In genomic region chr14:48169970-48170369, GRCm38 (mm10) we compare ENCODE assay signal across 9 mouse cellular contexts. TPM values are rescaled to one million over a fixed set of nuclear protein-coding genes. Genes with fewer than 3 reads are reported as not detected.
DNase-seq lines count a peak whose midpoint lies in the region; ATAC-seq and TF ChIP-seq lines count a peak whose summit lies in the region.
"Had no signal": no experiment of that assay in that cellular context is flagged by ENCODE, and none has a peak within 500 bp of the region (broad histone marks: within the 10 kb centered on the region; RNA-seq: fewer than 3 reads in every experiment).

No protein-coding gene starts in this region.

- no peak for ATAC-seq in kidney, embryonic 16.5 days (ENCODE audit: low FRiP score, low TSS enrichment)
- no peak for ATAC-seq in embryonic facial prominence, embryonic 14.5 days (ENCODE audit: low read depth)

- H3K9ac ChIP-seq in kidney, embryonic 16.5 days (replicated peaks; ENCODE audit: low read length) = no peak overlapping the region
- H3K9ac ChIP-seq in ES-Bruce4 (ENCODE audit: low read depth, poor library complexity, severe bottlenecking) = no peak overlapping the region
- H3K9ac ChIP-seq in embryonic facial prominence, embryonic 14.5 days (ENCODE audit: low read depth, low read length) = no peak overlapping the region
- H3K9ac ChIP-seq: embryonic facial prominence, embryonic 12.5 days; liver, embryonic 13.5 days had no signal

- TF ChIP-seq EP300 in ES-Bruce4 (IDR thresholded peaks at IDR 0.05; ENCODE audit: insufficient read depth, low read depth, low read length) = no peak

- H3K9me3 ChIP-seq in kidney, embryonic 16.5 days (ENCODE audit: low read length) = no peaks in the 10 kb centered on the region
- H3K9me3 ChIP-seq in ES-Bruce4 (replicated peaks; ENCODE audit: control insufficient read depth, insufficient read depth, low read length, poor library complexity, severe bottlenecking) = no peaks in the 10 kb centered on the region
- no peaks in the 10 kb centered on the region for H3K9me3 ChIP-seq in embryonic facial prominence, embryonic 14.5 days (ENCODE audit: control insufficient read depth, low read length)
- H3K9me3 ChIP-seq: embryonic facial prominence, embryonic 12.5 days; liver, embryonic 13.5 days had no signal

- H3K36me3 ChIP-seq in kidney, embryonic 16.5 days (ENCODE audit: insufficient read depth, low read length) = no peaks in the 10 kb centered on the region
- no peaks in the 10 kb centered on the region for H3K36me3 ChIP-seq in ES-Bruce4 (ENCODE audit: control insufficient read depth, insufficient read depth, low read length, poor library complexity, severe bottlenecking)
- no peaks in the 10 kb centered on the region for H3K36me3 ChIP-seq in embryonic facial prominence, embryonic 14.5 days (ENCODE audit: control insufficient read depth, insufficient read depth, low read length)
- H3K36me3 ChIP-seq: embryonic facial prominence, embryonic 12.5 days; liver, embryonic 13.5 days had no signal

- peaks cover 21% of the 10 kb centered on the region for H3K4me1 ChIP-seq in kidney, embryonic 16.5 days (ENCODE audit: insufficient read depth, low read length)
- no peaks in the 10 kb centered on the region for H3K4me1 ChIP-seq in ES-Bruce4 (ENCODE audit: control insufficient read depth, insufficient read depth, low read length)
- no peaks in the 10 kb centered on the region; the same call in 1 of the 2 replicates for H3K4me1 ChIP-seq in embryonic facial prominence, embryonic 14.5 days (ENCODE audit: control insufficient read depth, insufficient read depth, low read length)
- H3K4me1 ChIP-seq in lung, adult 2 months (ENCODE audit: control insufficient read depth, insufficient read depth, low read length) = peaks cover 3% of the 10 kb centered on the region; the same call in 1 of the 2 replicates
- H3K4me1 ChIP-seq: liver, embryonic 13.5 days had no signal

- no peaks in the 10 kb centered on the region for H3K27me3 ChIP-seq in kidney, embryonic 16.5 days (ENCODE audit: insufficient read depth, low read length)
- H3K27me3 ChIP-seq in ES-Bruce4 (ENCODE audit: control insufficient read depth, insufficient read depth, low read length, poor library complexity, severe bottlenecking) = no peaks in the 10 kb centered on the region
- H3K27me3 ChIP-seq in embryonic facial prominence, embryonic 14.5 days (replicated peaks; ENCODE audit: control insufficient read depth, insufficient read depth, low read length) = no peaks in the 10 kb centered on the region
- H3K27me3 ChIP-seq: embryonic facial prominence, embryonic 12.5 days; liver, embryonic 13.5 days had no signal

- no peak overlapping the region for H3K27ac ChIP-seq in kidney, embryonic 16.5 days (ENCODE audit: low read length)
- no peak overlapping the region for H3K27ac ChIP-seq in ES-Bruce4 (ENCODE audit: insufficient read depth, low read length)
- no peak overlapping the region for H3K27ac ChIP-seq in embryonic facial prominence, embryonic 14.5 days (replicated peaks; ENCODE audit: low read depth, low read length)
- H3K27ac ChIP-seq: embryonic facial prominence, embryonic 12.5 days; liver, embryonic 13.5 days had no signal

- H3K4me2 ChIP-seq in kidney, embryonic 16.5 days (replicated peaks; ENCODE audit: low read depth, low read length) = no peak overlapping the region
- H3K4me2 ChIP-seq in embryonic facial prominence, embryonic 14.5 days (ENCODE audit: low read depth, low read length) = no peak overlapping the region
- H3K4me2 ChIP-seq: embryonic facial prominence, embryonic 12.5 days; liver, embryonic 13.5 days had no signal

- peak; percentile 63 for DNase-seq in kidney, adult 18-20 months
- peak; percentile 63 to 65 for DNase-seq in adrenal gland, adult 18-20 months (ENCODE audit: low spot score in 2 of 2)
- DNase-seq in embryonic facial prominence, embryonic 14.5 days (ENCODE audit: low spot score) = peak; percentile 61
- peak; percentile 40 for DNase-seq in lung, adult 2 months
- DNase-seq in thymus, postnatal 36 days = peak; percentile 20 to 24
- DNase-seq: liver, embryonic 13.5 days had no signal

- TF ChIP-seq POLR2A in ES-Bruce4 (IDR thresholded peaks at IDR 0.05; ENCODE audit: insufficient read depth, low read length) = no peak
- no peak for TF ChIP-seq POLR2A in lung, adult 2 months (IDR thresholded peaks at IDR 0.05; ENCODE audit: borderline replicate concordance, extremely low read depth, low read depth, low read length)

- 59% methylated on average over 7 of the region's 7 CpGs for WGBS in kidney, embryonic 16.5 days
- 63% methylated on average over 7 of the region's 7 CpGs for WGBS in embryonic facial prominence, embryonic 14.5 days
- WGBS in lung, adult 2 months = 54% methylated on average over 7 of the region's 7 CpGs

- peak; percentile 90 for TF ChIP-seq CTCF in ES-Bruce4 (IDR thresholded peaks at IDR 0.05; ENCODE audit: low read depth, low read length)
- TF ChIP-seq CTCF in lung, adult 2 months (IDR thresholded peaks at IDR 0.05; ENCODE audit: insufficient read depth, low read length) = peak; percentile 75

- no peak overlapping the region for H3K4me3 ChIP-seq in kidney, embryonic 16.5 days (ENCODE audit: low read length)
- no peak overlapping the region for H3K4me3 ChIP-seq in ES-Bruce4 (ENCODE audit: low read depth, low read length)
- H3K4me3 ChIP-seq in embryonic facial prominence, embryonic 14.5 days (ENCODE audit: low read depth, low read length) = no peak overlapping the region
- no peak overlapping the region for H3K4me3 ChIP-seq in lung, adult 2 months (replicated peaks; ENCODE audit: extremely low read depth, low read depth, low read length)
- H3K4me3 ChIP-seq: embryonic facial prominence, embryonic 12.5 days; liver, embryonic 13.5 days had no signal

RNA-seq across cellular contexts. Expression of gene Peli2, which starts 49.3 kb away (rescaled TPM):
- polyA plus RNA-seq in kidney, embryonic 16.5 days (2015; fragmentation: Nextera tagmentation; extraction: Ambion mirVana) = 8.6 and 9.4 TPM in 2 replicates
- polyA plus RNA-seq in ES-Bruce4 (2011; ENCODE audit: insufficient read depth, insufficient read length, low read depth, missing spikeins) = 7.4 and 9.6 TPM in 2 replicates
- total RNA-seq in adrenal gland, adult 18-20 months (2021) = 10 to 100 TPM; 21.3 to 42.4 TPM
- 5.5 and 6.9 TPM in 2 replicates for polyA plus RNA-seq in embryonic facial prominence, embryonic 14.5 days (2014; fragmentation: Nextera tagmentation; extraction: Ambion mirVana)
- 18.7 and 25.0 TPM in 2 replicates for polyA plus RNA-seq in lung, adult 2 months (2012; rRNA removed)
